Mouse (Mus musculus): ENCODE measurements around the gene Chchd1.
A peak's percentile ranks its signal among the peaks of the same experiment; 100 is the strongest.

The Chchd1 gene

DNA sequence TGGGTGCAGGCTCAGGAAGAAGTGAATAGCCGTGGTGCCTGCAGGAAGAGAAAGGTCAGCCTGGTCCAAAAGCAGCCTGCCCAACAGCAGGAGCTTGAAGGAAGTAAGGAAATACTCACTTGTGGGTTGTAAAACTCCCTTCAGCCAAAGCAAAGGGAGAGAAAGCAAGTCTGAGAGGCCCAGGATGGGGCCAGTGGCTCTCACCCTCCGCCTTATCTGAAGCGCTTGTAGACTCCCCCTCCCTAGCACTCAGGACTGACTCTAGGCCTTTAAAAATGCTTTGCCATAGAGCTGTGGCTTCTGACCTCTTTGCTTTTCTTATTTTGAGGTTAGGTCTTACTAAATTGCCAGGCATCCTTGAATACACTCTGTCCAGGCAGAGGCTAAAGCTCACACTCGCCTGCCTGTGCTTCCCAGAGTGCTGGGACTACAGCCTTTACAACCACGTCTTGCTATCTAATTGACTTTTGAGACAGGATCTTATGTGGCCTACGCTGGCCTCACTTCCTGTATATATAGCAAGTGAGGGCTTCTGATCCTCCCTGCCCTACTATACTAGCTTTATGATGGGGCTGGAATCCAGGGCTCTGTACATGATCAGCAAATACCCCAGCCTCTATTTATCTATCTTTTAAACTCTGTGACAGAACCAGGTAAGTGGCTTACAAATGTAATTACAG is 23.0 kb downstream of the Chchd1 start:
- no peak for DNase-seq (ENCODE audit: low read depth)

DNA sequence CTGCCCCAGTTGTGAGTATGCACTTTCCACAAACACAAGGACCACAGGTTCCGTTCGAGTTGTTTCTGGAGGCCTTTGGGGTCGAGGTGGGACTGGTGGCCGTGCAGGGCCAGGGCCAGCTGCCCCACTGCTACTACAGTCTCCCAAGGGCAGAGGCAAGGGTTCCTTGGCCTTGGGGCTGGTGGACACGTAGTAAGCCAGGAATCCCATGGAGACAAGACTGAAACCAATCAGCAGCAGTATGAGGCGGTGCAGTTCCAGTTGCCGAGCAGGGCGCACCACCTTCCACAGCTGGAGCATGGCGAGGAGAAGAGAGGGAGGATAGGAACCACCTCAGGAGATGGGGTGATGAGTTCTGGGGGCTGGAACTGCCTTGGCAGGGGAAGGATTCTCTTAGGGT is 27.1 kb downstream of the Chchd1 start:
- no peak for DNase-seq (ENCODE audit: low read depth)

DNA sequence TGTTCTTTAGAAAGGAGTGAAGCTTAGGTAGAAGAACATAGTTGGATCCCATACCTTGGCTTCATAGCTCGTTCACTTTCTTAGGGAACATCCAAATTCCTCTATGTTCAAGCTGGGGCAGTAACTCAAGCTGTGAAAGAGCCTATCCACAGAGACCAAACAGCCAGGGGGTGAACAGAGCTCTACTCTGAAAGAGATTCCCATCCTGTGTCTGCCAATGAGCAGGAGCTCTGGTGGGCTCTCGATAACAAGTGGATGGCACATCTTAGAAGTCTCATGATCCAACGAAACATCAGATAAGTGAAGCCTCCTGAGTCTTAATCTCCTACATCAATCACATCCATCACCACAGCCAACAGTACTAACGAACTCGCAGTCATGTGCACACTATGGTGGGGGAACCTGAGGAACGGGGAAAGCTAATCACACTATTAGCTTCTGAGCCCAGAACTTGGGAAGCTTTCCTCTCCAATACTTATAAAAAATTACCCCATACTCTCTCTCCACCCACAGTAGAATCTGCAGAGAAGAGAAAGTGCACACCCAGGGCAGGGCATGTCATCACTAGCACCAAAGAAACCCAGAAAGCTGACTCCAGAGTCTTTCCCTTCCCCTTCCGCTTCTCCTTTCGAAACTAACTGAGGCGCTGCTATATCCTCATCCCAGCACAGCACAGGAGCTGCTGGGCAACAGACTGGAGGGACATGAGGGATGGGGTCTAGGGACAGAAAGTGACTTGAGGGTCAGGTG is 28.2 kb downstream of the Chchd1 start:
- no peak for DNase-seq (ENCODE audit: low read depth)

DNA sequence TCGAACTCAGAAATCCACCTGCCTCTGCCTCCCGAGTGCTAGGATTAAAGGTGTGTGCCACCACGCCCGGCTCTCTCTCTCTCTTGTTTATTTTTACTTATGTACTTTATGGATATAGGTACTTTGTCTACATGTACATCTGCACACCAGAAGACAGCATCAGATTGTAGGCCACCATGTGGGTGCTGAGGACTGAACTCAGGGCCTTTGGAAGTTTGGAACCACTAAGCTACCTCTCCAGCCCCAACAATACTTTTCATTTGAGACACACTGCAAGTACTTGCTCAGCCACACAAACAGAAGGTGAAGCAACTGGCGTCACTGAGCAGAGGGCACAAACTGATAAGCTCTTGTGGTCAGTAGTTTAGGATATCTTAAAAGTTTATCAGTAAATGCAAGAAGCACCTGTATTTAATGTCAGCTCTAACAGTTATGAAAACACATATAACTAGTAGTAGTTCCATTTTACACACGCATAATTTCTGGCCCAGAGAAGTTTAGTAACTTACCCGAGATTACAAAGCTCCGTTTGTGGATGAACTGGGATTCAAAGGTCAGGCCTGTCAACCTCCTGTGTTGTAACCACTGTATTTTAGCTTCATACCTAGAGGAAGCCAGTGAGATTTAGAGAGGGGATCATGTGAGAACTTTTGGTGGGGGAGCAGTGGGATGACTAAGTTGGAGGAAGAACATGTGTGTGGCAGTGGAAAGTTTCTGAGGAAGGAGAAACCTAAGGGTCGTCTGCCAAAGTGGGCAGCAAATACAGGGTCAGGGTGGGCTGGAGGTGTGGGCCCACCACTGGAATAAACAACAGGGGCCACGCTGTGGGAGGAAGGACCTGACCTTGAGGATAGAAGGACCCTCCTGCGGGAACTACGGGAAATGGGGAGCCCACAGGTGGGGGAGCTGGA is 30.5 kb downstream of the Chchd1 start:
- peak; percentile 95 for DNase-seq (ENCODE audit: low read depth)

DNA sequence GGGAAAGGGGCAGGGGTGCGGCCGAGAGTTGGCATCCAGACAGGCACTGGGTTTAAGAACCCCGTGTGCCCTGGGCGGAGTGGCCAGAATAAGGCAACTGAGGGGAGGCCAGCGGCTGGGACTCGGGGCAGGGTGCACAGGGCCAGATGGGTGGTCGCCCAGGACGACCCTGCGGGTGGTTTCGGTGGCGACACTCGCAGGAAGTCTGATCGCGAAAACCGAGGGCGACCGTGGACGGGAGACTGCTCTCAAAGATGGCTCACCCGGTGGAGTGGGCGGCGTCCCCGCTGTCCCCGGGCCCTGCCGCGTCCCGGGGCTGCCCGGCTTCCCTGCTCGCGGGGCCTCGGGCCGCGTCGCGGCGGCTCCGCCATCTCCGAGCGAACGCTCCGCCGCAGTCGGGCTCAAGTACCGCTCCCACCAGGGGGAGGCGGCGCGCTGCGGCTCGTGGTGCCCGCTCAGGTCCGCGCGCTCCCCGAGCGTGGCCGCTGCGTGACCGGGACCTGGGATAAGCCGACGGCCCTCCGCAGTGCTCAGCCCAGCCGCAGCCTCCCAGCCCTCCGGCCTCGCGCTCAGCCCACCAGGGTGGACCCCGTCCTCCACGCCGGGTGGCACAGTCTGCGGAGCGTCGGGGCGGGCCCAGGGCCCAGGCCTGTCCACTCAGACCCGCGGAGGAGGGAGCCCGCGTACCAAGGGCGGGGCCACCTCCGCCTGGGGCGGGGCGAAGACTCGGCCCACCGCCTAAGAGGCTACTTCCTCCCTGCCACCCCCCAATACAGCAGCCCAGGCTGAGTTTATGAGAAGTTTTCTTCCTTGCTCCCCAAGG is 31.4 kb downstream of the Chchd1 start, which contains the start of gene Ndst2:
Gene Ndst2 (minus strand): TSS at position 611 of the 823 bp plus-strand sequence.
- DNase-seq (ENCODE audit: low read depth): peak; percentile 88

DNA sequence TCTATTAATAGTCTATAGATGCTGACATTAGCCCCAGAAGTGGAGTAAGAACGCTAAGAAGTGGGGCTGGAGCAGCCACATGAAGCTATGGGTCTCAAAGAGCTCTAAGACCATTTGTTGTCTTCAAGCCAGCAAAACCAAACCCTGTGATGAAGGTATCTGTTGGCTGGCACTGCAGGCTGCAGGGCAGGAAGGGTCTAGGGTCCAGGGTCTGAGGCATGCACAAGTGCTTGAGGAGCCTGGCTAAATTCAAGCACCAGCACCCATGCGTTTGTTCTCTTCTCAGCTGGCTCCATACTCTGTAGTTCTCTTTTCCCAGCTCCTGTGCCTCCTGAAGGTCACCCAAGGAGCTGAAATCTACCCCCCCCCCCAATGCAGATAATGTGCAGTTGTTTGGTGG is 32.2 kb downstream of the Chchd1 start:
- no peak for DNase-seq (ENCODE audit: low read depth)

DNA sequence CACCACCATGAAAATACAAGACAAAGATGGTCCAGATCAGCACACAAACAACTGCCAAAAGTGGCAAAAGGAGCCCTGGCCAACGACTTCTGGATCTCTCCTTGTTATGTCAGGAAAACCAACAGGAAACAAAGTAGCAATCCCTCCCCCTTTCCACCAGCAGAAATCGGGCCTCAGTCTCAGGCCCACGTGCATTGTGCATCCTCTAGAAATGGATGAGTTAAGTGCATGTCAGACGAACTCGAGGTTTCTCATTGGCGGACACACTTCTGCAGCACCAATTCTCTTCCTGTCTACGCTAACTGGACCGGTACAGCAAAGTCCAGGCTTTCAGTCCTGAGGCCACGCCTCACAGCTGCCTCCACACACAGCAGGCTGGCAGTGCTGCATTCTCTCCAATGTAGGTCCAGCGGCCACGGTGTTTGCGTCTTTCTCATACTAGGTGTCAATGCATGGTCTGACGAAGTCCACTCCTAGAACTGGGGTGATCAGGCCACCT is 33.1 kb downstream of the Chchd1 start:
- DNase-seq (ENCODE audit: low read depth): peak; percentile 56

DNA sequence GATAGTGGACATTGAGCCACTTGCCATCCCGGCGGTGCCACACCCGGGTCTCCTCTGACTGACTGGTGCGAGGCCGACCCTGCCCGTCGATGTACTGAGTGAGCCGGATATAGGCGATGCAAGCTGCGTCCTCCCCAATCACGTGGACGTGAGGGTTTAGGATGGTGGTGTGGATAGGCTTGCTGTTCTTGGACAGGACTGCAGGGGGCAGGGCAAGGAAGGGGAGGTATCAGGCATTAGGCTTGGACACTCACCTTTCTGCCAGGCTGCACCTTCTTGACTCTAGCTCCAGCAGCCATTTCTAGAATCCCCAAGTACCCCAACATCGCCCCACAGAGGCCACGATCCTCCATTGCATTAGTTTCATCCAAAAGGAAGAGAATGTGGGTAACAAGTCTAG is 34.5 kb downstream of the Chchd1 start:
- peak; percentile 53 for DNase-seq (ENCODE audit: low read depth)

DNA sequence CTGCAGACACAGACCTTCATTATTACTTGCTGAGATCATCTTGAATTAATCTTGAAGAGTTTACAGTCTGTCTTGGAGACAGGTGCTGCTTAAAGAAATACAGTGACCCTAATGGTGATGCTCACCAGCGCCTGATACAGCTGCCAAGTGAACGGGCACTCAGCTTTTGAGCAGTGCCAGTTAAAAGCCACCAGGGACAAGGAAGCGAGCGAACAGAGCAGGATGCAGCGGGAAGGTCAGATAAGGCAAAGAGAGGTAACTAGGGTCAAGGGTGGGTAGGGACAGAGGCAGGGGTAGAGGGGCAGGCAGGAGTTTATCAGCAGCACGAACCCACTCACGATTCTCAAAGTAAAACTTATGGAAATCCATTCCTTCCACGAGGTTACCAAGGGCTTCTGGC is 35.7 kb downstream of the Chchd1 start:
- no peak for DNase-seq (ENCODE audit: low read depth)

DNA sequence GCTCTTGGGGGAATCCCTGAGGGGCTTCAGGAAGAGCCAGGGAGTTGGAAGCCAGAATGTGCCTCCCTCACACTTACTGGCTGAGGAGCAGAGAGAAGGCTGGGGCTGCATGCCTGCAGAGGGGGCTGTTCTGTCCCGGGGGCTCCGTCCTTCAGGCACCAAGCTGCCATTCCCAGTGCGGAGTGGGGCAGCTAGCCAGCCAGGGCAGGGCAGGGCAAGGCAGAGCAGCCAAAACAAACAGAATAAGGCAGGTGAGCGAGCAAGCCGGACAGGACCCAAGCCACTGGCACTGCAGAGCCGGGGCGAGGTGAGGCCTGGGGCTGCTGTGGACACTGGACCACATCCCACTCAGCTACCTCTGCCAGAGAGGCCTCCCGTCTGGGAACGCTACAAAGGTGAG is 38.5 kb downstream of the Chchd1 start:
- DNase-seq (ENCODE audit: low read depth): no peak

DNA sequence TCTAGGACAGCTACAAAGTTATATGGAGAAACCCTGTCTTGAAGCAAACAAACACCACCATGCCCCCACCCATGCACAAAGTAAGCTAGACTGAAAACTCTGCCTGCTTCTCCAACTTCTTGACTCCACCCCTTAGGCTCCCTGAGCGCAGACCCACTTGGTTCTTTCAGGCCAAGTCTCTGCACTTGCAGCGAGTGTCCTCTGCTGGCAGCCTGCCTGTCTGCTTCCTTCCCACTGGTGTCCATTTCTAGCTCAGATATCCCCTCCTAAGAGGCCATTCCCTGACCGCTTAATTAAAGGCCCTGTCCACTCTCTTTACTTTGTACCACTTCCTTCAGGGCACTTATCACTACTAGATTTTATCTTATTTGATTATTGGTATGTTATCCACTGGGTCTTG is 40.8 kb downstream of the Chchd1 start:
- DNase-seq (ENCODE audit: low read depth): no peak

DNA sequence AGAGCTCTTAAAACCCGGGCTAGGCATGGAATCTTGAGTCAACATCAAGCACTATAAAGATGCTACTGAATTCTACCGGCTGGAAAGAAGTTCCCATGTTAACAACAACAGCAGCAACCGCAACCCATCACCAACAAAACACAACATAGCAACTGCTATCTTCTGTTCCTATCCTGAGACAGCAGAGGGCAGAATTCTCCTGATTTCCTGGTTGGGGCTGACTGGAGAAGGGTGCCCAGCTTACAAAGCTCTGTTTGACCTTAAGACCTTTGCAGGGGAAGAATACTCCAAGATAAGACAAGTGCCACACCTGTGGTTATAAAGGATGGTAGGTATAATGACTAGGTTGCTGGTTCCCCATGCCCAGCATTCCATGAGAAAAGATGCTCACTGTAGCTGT is 44.1 kb downstream of the Chchd1 start:
- peak; percentile 21 for DNase-seq (ENCODE audit: low read depth)

DNA sequence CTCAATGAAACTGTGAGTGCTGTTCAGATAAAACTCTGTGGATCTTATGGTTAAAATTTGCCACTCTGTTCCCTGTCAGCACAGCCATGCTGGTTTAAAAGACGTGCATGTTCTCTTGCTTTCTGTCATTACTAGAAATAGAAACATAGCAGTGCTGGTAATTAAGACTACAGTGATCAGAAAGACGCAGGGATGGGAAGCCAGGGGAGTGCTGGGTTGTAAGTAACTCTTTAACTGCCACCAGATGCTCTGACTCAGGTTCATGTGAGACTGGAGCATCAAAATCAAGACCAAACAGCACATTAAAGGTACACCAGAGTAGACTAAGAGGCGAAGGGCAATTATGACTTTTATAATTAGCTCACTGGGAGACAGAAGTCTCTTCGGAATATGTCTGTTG is 45.6 kb downstream of the Chchd1 start:
- no peak for DNase-seq (ENCODE audit: low read depth)

DNA sequence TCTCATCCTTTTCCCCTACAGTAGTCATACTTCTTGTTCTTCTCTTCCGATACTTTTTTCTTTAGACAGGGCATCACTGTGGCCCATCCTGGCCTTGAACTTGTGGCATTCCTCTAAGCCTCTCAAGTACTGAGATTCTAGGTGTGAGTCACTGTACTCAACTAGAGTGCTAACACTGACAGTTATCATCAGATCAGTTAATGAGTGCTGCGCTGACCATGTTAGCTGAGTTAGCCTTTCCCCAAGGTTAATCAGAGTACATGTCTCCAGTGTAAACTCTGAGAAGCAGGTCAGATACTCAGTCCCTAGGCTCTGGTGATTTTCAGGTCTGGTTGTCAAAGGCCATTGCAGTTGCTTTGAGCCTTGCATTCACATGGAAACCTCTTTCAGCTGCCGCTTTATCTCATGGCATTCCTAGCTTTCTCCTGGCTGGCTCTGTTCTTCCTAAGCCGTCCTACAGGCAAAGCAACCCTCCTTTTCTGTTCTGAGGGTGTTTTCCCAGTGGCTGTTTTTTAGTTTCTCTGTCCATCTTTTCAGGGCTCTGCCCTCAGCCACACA is 46.8 kb downstream of the Chchd1 start:
- DNase-seq (ENCODE audit: low read depth): no peak

DNA sequence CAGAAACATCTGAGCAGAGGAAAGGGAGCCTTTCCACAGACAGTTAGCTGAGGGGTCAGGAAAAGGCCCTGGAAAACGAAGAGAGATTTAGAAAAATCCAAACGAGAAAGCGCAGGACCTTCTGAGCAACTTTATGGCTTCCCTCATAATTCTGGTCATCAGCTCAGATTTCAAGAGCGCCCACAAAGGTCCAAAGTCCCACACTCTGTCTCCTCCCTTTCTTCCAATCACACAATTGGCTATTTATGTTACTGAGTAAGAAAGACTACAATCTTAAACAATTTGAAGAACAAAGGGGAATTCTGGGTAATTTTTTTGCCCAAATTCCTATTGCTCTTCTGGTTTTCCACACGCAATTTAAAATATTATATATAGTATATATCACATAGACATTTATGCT is 47.7 kb downstream of the Chchd1 start:
- no peak for DNase-seq (ENCODE audit: low read depth)

DNA sequence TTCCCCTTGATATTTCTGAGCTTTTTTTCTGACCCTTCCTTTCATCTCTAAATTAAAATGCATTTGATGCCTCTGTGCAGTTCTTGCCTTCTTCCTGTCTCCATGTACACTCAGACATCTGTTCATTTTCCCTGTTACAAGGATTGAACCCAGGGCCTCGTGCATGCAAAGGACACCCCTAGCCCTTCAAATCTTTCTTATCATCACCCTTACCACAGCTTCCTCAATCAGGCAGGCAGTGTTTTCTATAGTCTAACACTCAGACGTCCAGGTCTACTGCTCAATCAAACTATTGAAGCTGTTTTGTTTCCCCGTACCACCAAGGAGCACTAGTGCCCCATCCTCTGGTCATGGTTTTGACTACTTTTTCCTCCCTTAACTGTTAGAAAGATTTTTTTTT is 51.0 kb downstream of the Chchd1 start:
- DNase-seq (ENCODE audit: low read depth): no peak

All from 416B (cell line).